Mouse (Mus musculus) fat pad, adult 2 months (tissue): ENCODE data around the gene Mrgprh.
"Not testable (repeated sequence)": the region's sequence is repeated elsewhere in the genome, so short reads cannot be mapped to it uniquely, and the experiment has no call there.

Experiments used
- DNase-seq: peaks from one replicate; pipeline ENCODE4 v3.0.0-alpha.2; 2011; ENCODE audit warnings: low read depth, low spot score; ENCODE audit errors: extremely low read depth

Mrgprh gene

GRCm38 (mm10) chr17:12868043-12868442 lies 7.8 kb upstream of the Mrgprh start, which contains the start of gene Mas1:
Mas1 (minus strand) TSS chr17:12868143.
- DNase-seq, result no peak

GRCm38 (mm10) chr17:12868640-12869039 lies 7.2 kb upstream of the Mrgprh start:
- DNase-seq, result no peak

GRCm38 (mm10) chr17:12872275-12873028 lies 3.4 kb upstream of the Mrgprh start:
- DNase-seq, result no peak

GRCm38 (mm10) chr17:12880178-12880577 lies 4.3 kb downstream of the Mrgprh start:
- DNase-seq, result no peak

GRCm38 (mm10) chr17:12881216-12881615 lies 5.4 kb downstream of the Mrgprh start:
- DNase-seq, result no peak

- DNase-seq, result no peak
Measured at GRCm38 (mm10) chr17:12886620-12887019, 10.8 kb downstream of the Mrgprh start.

GRCm38 (mm10) chr17:12887021-12887775 lies 11.4 kb downstream of the Mrgprh start:
- no peak for DNase-seq

GRCm38 (mm10) chr17:12891054-12891453 lies 15.2 kb downstream of the Mrgprh start:
- no peak for DNase-seq

- DNase-seq, result no peak
Measured at GRCm38 (mm10) chr17:12892033-12892432, 16.2 kb downstream of the Mrgprh start.

- no peak for DNase-seq
Measured at GRCm38 (mm10) chr17:12897674-12898073, 21.8 kb downstream of the Mrgprh start.

- not testable (repeated sequence) for DNase-seq
Measured at GRCm38 (mm10) chr17:12898607-12899006, 22.8 kb downstream of the Mrgprh start.

- DNase-seq, result no peak
Measured at GRCm38 (mm10) chr17:12902291-12902690, 26.5 kb downstream of the Mrgprh start.

GRCm38 (mm10) chr17:12903372-12904333 lies 27.8 kb downstream of the Mrgprh start:
- no peak for DNase-seq

GRCm38 (mm10) chr17:12904349-12904748 lies 28.5 kb downstream of the Mrgprh start:
- no peak for DNase-seq

GRCm38 (mm10) chr17:12905810-12906209 lies 30.0 kb downstream of the Mrgprh start:
- DNase-seq, result no peak

GRCm38 (mm10) chr17:12906436-12906835 lies 30.6 kb downstream of the Mrgprh start:
- no peak for DNase-seq

- DNase-seq, result no peak
Measured at GRCm38 (mm10) chr17:12909361-12910280, 33.8 kb downstream of the Mrgprh start, which contains the start of gene Pnldc1. Pnldc1 (minus strand) TSS chr17:12910230.

GRCm38 (mm10) chr17:12910391-12910790 lies 34.6 kb downstream of the Mrgprh start:
- no peak for DNase-seq

GRCm38 (mm10) chr17:12915488-12915880 lies 39.6 kb downstream of the Mrgprh start, which contains the start of gene Tcp1:
Tcp1 (plus strand) TSS chr17:12915701.
- no peak for DNase-seq
